Mouse (Mus musculus) stomach, embryonic 14.5 days (tissue): ENCODE data around the gene Fbxo41. TPM values are rescaled to one million over a fixed set of nuclear protein-coding genes. Genes with fewer than 3 reads are reported as not detected.

Source experiments
- ATAC-seq: fragments of 200-750 bp; cut with Nextera tagmentation; 2 replicates; pipeline ENCODE4 v1.8.0; 2017; ENCODE audit warnings: low read depth, moderate TSS enrichment; ENCODE audit not compliant: insufficient number of reproducible peaks, insufficient read depth, low FRiP score
- H3K27ac ChIP-seq: fragments of 300-500 bp; sonication (generic); 2 replicates; pipeline ENCODE4 v1.5.1; 2014; ENCODE audit warnings: mild to moderate bottlenecking, low read length, moderate library complexity, mixed read lengths
- H3K27me3 ChIP-seq: fragments of 300-500 bp; sonication (generic); 2 replicates; pipeline ENCODE4 v1.6.1; 2014; ENCODE audit warnings: low read length, control low read depth, mixed read lengths; ENCODE audit not compliant: control insufficient read depth, insufficient read depth
- H3K36me3 ChIP-seq: fragments of 300-500 bp; sonication (generic); 2 replicates; pipeline ENCODE4 v1.6.1; 2014; ENCODE audit warnings: mild to moderate bottlenecking, control low read depth, low read length, moderate library complexity, mixed read lengths; ENCODE audit not compliant: control insufficient read depth, insufficient read depth
- H3K4me1 ChIP-seq: fragments of 300-500 bp; sonication (generic); 2 replicates; pipeline ENCODE4 v1.6.1; 2014; ENCODE audit warnings: low read length, control low read depth, mixed read lengths; ENCODE audit not compliant: control insufficient read depth, insufficient read depth
- H3K4me2 ChIP-seq: fragments of 300-500 bp; sonication (generic); replicated peaks from 2 replicates; pipeline ENCODE4 v1.6.1; 2014; ENCODE audit warnings: low read depth, low read length, control low read depth
- H3K4me3 ChIP-seq: fragments of 300-500 bp; sonication (generic); 2 replicates; pipeline ENCODE4 v1.5.1; 2014; ENCODE audit warnings: low read depth, low read length, control low read depth
- H3K9ac ChIP-seq: fragments of 300-500 bp; sonication (generic); replicated peaks from 2 replicates; pipeline ENCODE4 v1.6.1; 2014; ENCODE audit warnings: low read depth, mild to moderate bottlenecking, control low read depth, low read length, moderate library complexity, mixed read lengths
- H3K9me3 ChIP-seq: fragments of 300-500 bp; sonication (generic); 2 replicates; pipeline ENCODE4 v1.6.1; 2016; ENCODE audit warnings: low read depth, low read length, control low read depth; ENCODE audit not compliant: control insufficient read depth
- WGBS: fragments of 180-500 bp; shearing (Covaris S2); extraction: QIAGEN DNeasy Blood & Tissue Kit; methylation state at CpG from one replicate; pipeline ENCODE4 v1.1.7; 2014; 5-methylcytosine and 5-hydroxymethylcytosine counted together
- polyA plus RNA-seq: library from polyadenylated mRNA; unstranded; fragments of >200 nt; fragmentation: Nextera tagmentation; extraction: Ambion mirVana; gene quantifications from 2 replicates; pipeline ENCODE4 v1.2.1, GENCODE M21; 2014

The Fbxo41 gene
- polyA plus RNA-seq, 1 experiment from 2014 or later: 0.42 TPM

DNA sequence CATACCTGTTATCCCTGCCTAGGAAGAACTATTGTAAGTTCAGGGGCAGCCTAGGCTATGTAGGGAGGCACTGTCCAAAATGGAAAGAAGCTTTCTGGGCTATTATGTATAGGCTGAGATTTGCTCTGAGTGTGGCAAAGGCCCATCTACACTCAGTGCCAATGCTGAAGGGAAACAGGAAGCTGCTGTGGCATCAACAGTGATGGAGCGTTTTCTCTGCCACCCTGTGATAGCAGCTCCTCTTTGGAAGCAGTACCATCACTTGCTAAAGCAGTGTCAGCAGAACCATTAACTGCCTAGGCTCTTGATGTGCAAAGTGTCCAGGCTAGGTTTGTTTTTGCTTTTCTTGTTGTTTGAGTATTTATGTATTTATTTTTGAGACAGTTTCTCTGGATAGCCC is 66.6 kb downstream of the Fbxo41 start:
- 96% methylated on average over 1 of the region's 1 CpGs for WGBS
- Histone ChIP-seq H3K4me3 (no peak overlapping the region), H3K4me1 (0 out of 2 replicates have a peak, but pooled peaks cover 4% of the 10 kb centered on the region), H3K9me3 (no peaks in the 10 kb centered on the region), H3K27me3 (no peaks in the 10 kb centered on the region), H3K4me2 (no peak overlapping the region), H3K27ac (no peak overlapping the region), H3K36me3 (peaks cover 22% of the 10 kb centered on the region), H3K9ac (no peak overlapping the region)
- ATAC-seq: no peak

DNA sequence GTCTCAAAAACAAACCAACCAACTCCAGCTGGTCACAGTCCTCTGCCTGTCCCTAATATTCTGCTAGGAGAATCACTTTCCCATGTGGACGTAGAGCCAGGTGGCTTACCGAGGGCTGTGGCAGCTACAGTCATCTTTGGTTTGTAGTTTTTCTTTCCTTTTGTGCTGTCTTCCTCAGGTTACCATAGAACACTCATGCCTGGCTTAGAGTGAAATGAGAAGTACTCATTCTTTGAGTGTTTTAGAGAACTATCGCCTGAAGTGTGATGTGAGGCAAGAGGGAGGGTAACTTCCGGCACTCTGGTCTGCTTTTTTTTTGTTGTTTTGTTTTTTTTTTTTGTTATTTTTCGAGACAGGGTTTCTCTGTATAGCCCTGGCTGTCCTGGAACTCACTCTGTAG is 68.9 kb downstream of the Fbxo41 start:
- Histone ChIP-seq H3K27me3 (no peaks in the 10 kb centered on the region), H3K9me3 (no peaks in the 10 kb centered on the region), H3K9ac (no peak overlapping the region), H3K4me2 (no peak overlapping the region), H3K4me3 (no peak overlapping the region), H3K36me3 (peaks cover 6% of the 10 kb centered on the region), H3K27ac (no peak overlapping the region), H3K4me1 (0 out of 2 replicates have a peak, but pooled peaks cover 4% of the 10 kb centered on the region)
- WGBS: 85% methylated on average over 5 of the region's 5 CpGs
- no peak for ATAC-seq

GRCm38 (mm10) chr6:85431842-85432431 is 70.9 kb downstream of the Fbxo41 start, which contains the start of gene Smyd5:
Gene Smyd5, plus strand, starts transcription at chr6:85431989.
- Histone ChIP-seq H3K27ac (no peak within 1 kb of the TSS), H3K36me3 (no peaks in the 10 kb centered on the region), H3K9ac (peak within 1 kb of the TSS; percentile 68), H3K4me3 (peak within 1 kb of the TSS; percentile 94), H3K4me2 (peak within 1 kb of the TSS; percentile 69), H3K9me3 (no peaks in the 10 kb centered on the region), H3K4me1 (0 out of 2 replicates have a peak, but pooled peaks cover 4% of the 10 kb centered on the region), H3K27me3 (no peaks in the 10 kb centered on the region)
- peak; percentile 87 for ATAC-seq
- WGBS: under 1% methylated on average over 36 of the region's 39 CpGs

- Histone ChIP-seq H3K9ac (peak overlapping the region; percentile 68; the same call in 1 of the 2 replicates), H3K4me2 (peak overlapping the region; percentile 69), H3K27me3 (no peaks in the 10 kb centered on the region), H3K9me3 (no peaks in the 10 kb centered on the region), H3K36me3 (no peaks in the 10 kb centered on the region), H3K27ac (no peak overlapping the region), H3K4me1 (0 out of 2 replicates have a peak, but pooled peaks cover 4% of the 10 kb centered on the region), H3K4me3 (peak overlapping the region; percentile 94)
- WGBS: 47% methylated on average over 8 of the region's 8 CpGs
- ATAC-seq: no peak; the same call in 1 of the 2 replicates
Observed at GRCm38 (mm10) chr6:85431274-85431841, 71.4 kb downstream of the Fbxo41 start.

DNA sequence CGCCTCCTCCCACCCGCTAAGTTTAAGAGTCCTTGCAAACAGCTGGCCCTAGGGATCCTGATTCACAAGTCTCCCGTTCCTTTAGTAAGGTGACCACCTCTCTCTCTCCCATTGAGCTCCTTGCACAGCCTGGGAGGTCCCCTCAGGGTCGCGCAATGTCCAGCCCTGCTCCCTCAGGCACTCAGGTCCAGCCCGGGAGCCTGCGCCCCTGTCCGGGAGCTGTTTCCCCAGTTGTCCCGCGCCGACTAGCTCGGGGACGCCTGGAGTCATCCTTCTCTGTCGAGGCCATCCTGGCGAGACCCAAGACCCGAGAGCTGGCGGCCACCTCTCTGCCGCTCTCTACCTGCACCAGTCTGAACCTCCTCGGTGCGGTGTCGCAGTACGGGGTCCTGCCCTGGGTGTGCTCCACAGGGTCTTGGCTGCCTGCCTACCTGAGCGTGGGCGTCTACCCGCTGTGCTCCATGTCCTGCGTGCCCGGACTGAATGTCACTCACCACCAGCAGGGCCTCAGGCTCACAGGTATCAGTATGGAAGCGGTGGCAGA is 78.9 kb downstream of the Fbxo41 start, which contains the start of gene Noto:
TSS of gene Noto (plus strand) at position 51 of the 544 bp plus-strand sequence.
- Histone ChIP-seq H3K4me2 (no peak within 1 kb of the TSS), H3K9ac (no peak within 1 kb of the TSS), H3K27ac (no peak within 1 kb of the TSS), H3K27me3 (no peaks in the 10 kb centered on the region), H3K9me3 (no peaks in the 10 kb centered on the region), H3K4me3 (no peak within 1 kb of the TSS), H3K4me1 (no peaks in the 10 kb centered on the region), H3K36me3 (no peaks in the 10 kb centered on the region)
- no peak for ATAC-seq
- WGBS: 7% methylated on average over 28 of the region's 28 CpGs

Other genes starting within 250 kb of the Fbxo41 start
- 13.0 and 14.0 TPM in 2 replicates for gene Sfxn5, start 169.6 kb downstream of the Fbxo41 start, polyA plus RNA-seq
- 8.1 and 8.3 TPM in 2 replicates for gene Rab11fip5, start 128.4 kb downstream of the Fbxo41 start, polyA plus RNA-seq
- gene Noto, start 79.1 kb downstream of the Fbxo41 start, polyA plus RNA-seq: not detected in 2 replicates
- 43.6 and 45.8 TPM in 2 replicates for gene Smyd5, start 71.0 kb downstream of the Fbxo41 start, polyA plus RNA-seq
- gene Cct7, start 51.5 kb downstream of the Fbxo41 start, polyA plus RNA-seq: 433 and 457 TPM in 2 replicates
- 23.9 and 25.2 TPM in 2 replicates for gene Pradc1, start 51.0 kb downstream of the Fbxo41 start, polyA plus RNA-seq
- gene Egr4, start 10.6 kb upstream of the Fbxo41 start, polyA plus RNA-seq: not detected in 2 replicates
- 8.8 and 8.9 TPM in 2 replicates for gene Alms1, start 84.5 kb upstream of the Fbxo41 start, polyA plus RNA-seq
- not detected in 2 replicates for gene Nat8f7, start 210.2 kb upstream of the Fbxo41 start, polyA plus RNA-seq